Mouse (Mus musculus): Measurements from ENCODE around the gene Def6. TPM values are rescaled to one million over a fixed set of nuclear protein-coding genes. Genes with fewer than 3 reads are reported as not detected.

Gene Def6
- total and polyA plus RNA-seq, 3 experiments, result 31.3 to 81.8 (median 53.6) TPM

DNA sequence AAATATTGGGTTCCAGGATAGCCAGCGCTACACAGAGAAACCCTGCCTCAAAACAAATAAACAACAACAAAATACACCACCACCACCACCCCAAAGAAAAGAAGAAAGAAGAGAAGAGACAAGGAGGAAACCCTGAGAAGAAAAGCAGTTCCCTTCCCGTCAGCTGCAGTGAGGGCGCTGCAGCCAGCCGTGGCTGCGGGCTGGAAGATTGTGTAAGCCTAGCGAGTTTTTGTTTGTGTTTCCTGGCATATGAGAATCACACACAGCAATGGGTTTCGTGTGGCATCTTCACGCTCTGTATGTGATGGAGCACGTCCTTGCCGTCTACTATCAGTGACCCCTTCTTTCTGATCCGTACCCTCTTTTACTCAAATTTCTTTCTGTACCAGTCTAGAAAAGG lies 39.1 kb downstream of the Def6 start:
- Histone ChIP-seq H3K9ac (ENCODE audit: insufficient read depth, low read depth) (no peak overlapping the region), H3K4me2 (ENCODE audit: insufficient read depth, low read depth, poor library complexity, severe bottlenecking) (no peak overlapping the region), H3K79me2 (replicated peaks; ENCODE audit: control insufficient read depth, extremely low read depth, insufficient read depth, poor library complexity, severe bottlenecking) (no peaks in the 10 kb centered on the region), H3K9me3 (replicated peaks; ENCODE audit: low read length) (no peaks in the 10 kb centered on the region), H3K27ac (ENCODE audit: insufficient read depth, low read depth) (no peak overlapping the region), H3K36me3 (replicated peaks in 1 of 2; ENCODE audit: control insufficient read depth in 1 of 2, insufficient read depth in 1 of 2, low read length in 1 of 2) (peaks cover 24 to 80% of the 10 kb centered on the region in 2 experiments), H3K4me3 (replicated peaks in 1 of 3; ENCODE audit: low read depth in 2 of 3, low read length in 2 of 3, poor library complexity in 1 of 3) (no peak overlapping the region), H3K4me1 (ENCODE audit: control insufficient read depth in 1 of 2, insufficient read depth in 2 of 2) (peaks cover 22 to 68% of the 10 kb centered on the region in 2 experiments), H3K27me3 (replicated peaks) (no peaks in the 10 kb centered on the region)
- no peak for DNase-seq (ENCODE audit: extremely low read depth)
- in situ Hi-C loops (cut with MboI; ENCODE audit: low pct_ligation_motif_present, low pct_unique_long_range_greater_than_20kb, low sequenced_read_pairs) (no loop called here), dilution Hi-C loops (cut with MboI; ENCODE audit: extremely low pct_ligation_motif_present, extremely low pct_unique_long_range_greater_than_20kb, low sequenced_read_pairs) (no loop called here)
- TF ChIP-seq RCOR1 (conservative IDR thresholded peaks at IDR 0.05; ENCODE audit: low read depth, low read length), result no peak
- TF ChIP-seq USF1 (IDR thresholded peaks at IDR 0.05; ENCODE audit: low read depth, low read length), result no peak
- TF ChIP-seq TBP (conservative IDR thresholded peaks at IDR 0.05; ENCODE audit: low read depth, low read length), result no peak
- no peak for TF ChIP-seq USF2 (conservative IDR thresholded peaks at IDR 0.05; ENCODE audit: low read depth, low read length)
- TF ChIP-seq MEF2A (IDR thresholded peaks at IDR 0.05; ENCODE audit: borderline replicate concordance, low read depth, low read length), result no peak
- no peak for TF ChIP-seq ZC3H11A (IDR thresholded peaks at IDR 0.05; ENCODE audit: low read depth, low read length)
- TF ChIP-seq ZNF384 (IDR thresholded peaks at IDR 0.05; ENCODE audit: low read depth, low read length), result no peak
- TF ChIP-seq NELFE (IDR thresholded peaks at IDR 0.05; ENCODE audit: low read depth, low read length), result no peak
- TF ChIP-seq ZKSCAN1 (IDR thresholded peaks at IDR 0.05; ENCODE audit: borderline replicate concordance, low read depth, low read length), result no peak
- TF ChIP-seq POLR2A (IDR thresholded peaks at IDR 0.05; ENCODE audit: low read depth, low read length), result no peak
- TF ChIP-seq MAZ (IDR thresholded peaks at IDR 0.05; ENCODE audit: low read depth, low read length), result no peak
- TF ChIP-seq HCFC1 (IDR thresholded peaks at IDR 0.05; ENCODE audit: low read depth, low read length), result no peak
- TF ChIP-seq IRF4 (IDR thresholded peaks at IDR 0.05; ENCODE audit: low read depth, low read length), result no peak
- TF ChIP-seq KAT2A (IDR thresholded peaks at IDR 0.05; ENCODE audit: insufficient replicate concordance, low read length), result no peak
- TF ChIP-seq BHLHE40 (IDR thresholded peaks at IDR 0.05; ENCODE audit: low read depth, low read length), result no peak
- no peak for TF ChIP-seq UBTF (IDR thresholded peaks at IDR 0.05; ENCODE audit: low read depth, low read length)
- no peak for TF ChIP-seq JUND (conservative IDR thresholded peaks at IDR 0.05; ENCODE audit: low read depth, low read length)
- TF ChIP-seq TCF12 (IDR thresholded peaks at IDR 0.05; ENCODE audit: low read depth, low read length), result no peak
- no peak for TF ChIP-seq ETS1 (conservative IDR thresholded peaks at IDR 0.05; ENCODE audit: low read depth, low read length)

DNA sequence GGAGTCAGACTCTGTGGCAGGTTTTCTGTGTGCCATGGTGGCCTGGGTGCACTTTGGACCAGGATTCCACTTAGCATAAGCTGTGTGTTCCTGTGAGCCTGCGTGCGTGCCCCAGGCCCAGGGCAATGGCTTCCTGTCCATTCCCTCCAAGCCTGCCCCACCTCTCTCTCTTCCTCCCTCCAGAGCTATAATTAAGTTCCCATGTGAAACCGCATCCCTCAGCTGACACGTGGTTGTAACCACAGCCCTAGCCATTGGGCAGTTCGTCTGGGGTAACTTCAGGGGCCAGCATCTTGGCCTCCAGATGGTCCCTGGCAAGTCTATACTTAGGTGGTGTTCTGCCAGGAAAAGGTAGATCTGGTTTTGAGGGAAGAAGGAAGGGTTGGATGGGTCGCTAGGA lies 40.0 kb downstream of the Def6 start:
- Histone ChIP-seq H3K79me2 (replicated peaks; ENCODE audit: control insufficient read depth, extremely low read depth, insufficient read depth, poor library complexity, severe bottlenecking) (no peaks in the 10 kb centered on the region), H3K4me3 (replicated peaks in 1 of 3; ENCODE audit: low read depth in 2 of 3, low read length in 2 of 3, poor library complexity in 1 of 3) (no peak overlapping the region), H3K9ac (ENCODE audit: insufficient read depth, low read depth) (no peak overlapping the region), H3K36me3 (replicated peaks in 1 of 2; ENCODE audit: control insufficient read depth in 1 of 2, insufficient read depth in 1 of 2, low read length in 1 of 2) (peaks cover 22 to 79% of the 10 kb centered on the region in 2 experiments), H3K9me3 (replicated peaks; ENCODE audit: low read length) (no peaks in the 10 kb centered on the region), H3K4me1 (ENCODE audit: control insufficient read depth in 1 of 2, insufficient read depth in 2 of 2) (peaks cover 24 to 68% of the 10 kb centered on the region in 2 experiments), H3K4me2 (ENCODE audit: insufficient read depth, low read depth, poor library complexity, severe bottlenecking) (no peak overlapping the region), H3K27ac (ENCODE audit: insufficient read depth, low read depth) (no peak overlapping the region), H3K27me3 (replicated peaks) (no peaks in the 10 kb centered on the region)
- peak; percentile 49 for DNase-seq (ENCODE audit: extremely low read depth)
- dilution Hi-C loops (cut with MboI; ENCODE audit: extremely low pct_ligation_motif_present, extremely low pct_unique_long_range_greater_than_20kb, low sequenced_read_pairs) (no loop called here), in situ Hi-C loops (cut with MboI; ENCODE audit: low pct_ligation_motif_present, low pct_unique_long_range_greater_than_20kb, low sequenced_read_pairs) (no loop called here)
- TF ChIP-seq JUND (conservative IDR thresholded peaks at IDR 0.05; ENCODE audit: low read depth, low read length) (no peak), MAFK (IDR thresholded peaks at IDR 0.05; ENCODE audit: insufficient replicate concordance, low read length) (no peak), SMC3 (IDR thresholded peaks at IDR 0.05; ENCODE audit: low read depth, low read length) (no peak), TCF12 (IDR thresholded peaks at IDR 0.05; ENCODE audit: low read depth, low read length) (0 out of 2 replicates have a peak, but pooled peaks have one; percentile 40), EP300 (IDR thresholded peaks at IDR 0.05; ENCODE audit: low read length) (no peak), USF1 (IDR thresholded peaks at IDR 0.05; ENCODE audit: low read depth, low read length) (0 out of 2 replicates have a peak, but pooled peaks have one; percentile 13), NELFE (IDR thresholded peaks at IDR 0.05; ENCODE audit: low read depth, low read length) (no peak), PAX5 (IDR thresholded peaks at IDR 0.05; ENCODE audit: low read length) (no peak), CTCF (conservative IDR thresholded peaks at IDR 0.05 in 1 of 2, IDR thresholded peaks at IDR 0.05 in 1 of 2; ENCODE audit: low read depth in 2 of 2, low read length in 2 of 2) (no peak), IRF4 (IDR thresholded peaks at IDR 0.05; ENCODE audit: low read depth, low read length) (no peak), ETS1 (conservative IDR thresholded peaks at IDR 0.05; ENCODE audit: low read depth, low read length) (peak; percentile 50), MAZ (IDR thresholded peaks at IDR 0.05; ENCODE audit: low read depth, low read length) (no peak), JUN (IDR thresholded peaks at IDR 0.05; ENCODE audit: insufficient read depth, low read depth, low read length) (no peak), MAX (IDR thresholded peaks at IDR 0.05; ENCODE audit: low read length) (no peak), BHLHE40 (IDR thresholded peaks at IDR 0.05; ENCODE audit: low read depth, low read length) (peak; percentile 78), ELF1 (IDR thresholded peaks at IDR 0.05; ENCODE audit: low read depth, low read length) (no peak), KAT2A (IDR thresholded peaks at IDR 0.05; ENCODE audit: insufficient replicate concordance, low read length) (no peak), RCOR1 (conservative IDR thresholded peaks at IDR 0.05; ENCODE audit: low read depth, low read length) (no peak), ZKSCAN1 (IDR thresholded peaks at IDR 0.05; ENCODE audit: borderline replicate concordance, low read depth, low read length) (no peak), MYC (IDR thresholded peaks at IDR 0.05; ENCODE audit: low read depth, low read length) (no peak), RAD21 (IDR thresholded peaks at IDR 0.05; ENCODE audit: low read depth, low read length) (no peak), ZNF384 (IDR thresholded peaks at IDR 0.05; ENCODE audit: low read depth, low read length) (no peak), UBTF (IDR thresholded peaks at IDR 0.05; ENCODE audit: low read depth, low read length) (no peak), POLR2AphosphoS2 (IDR thresholded peaks at IDR 0.05; ENCODE audit: low read depth, low read length) (no peak), ZMIZ1 (IDR thresholded peaks at IDR 0.05; ENCODE audit: low read depth, low read length) (no peak), POLR2A (IDR thresholded peaks at IDR 0.05; ENCODE audit: low read depth, low read length) (no peak)
